In genomic region chr2:96505641-96506040, GRCm38 (mm10) we compare ENCODE assay signal across 6 mouse cellular contexts.
"Had no signal": no experiment of that assay in that cellular context is flagged by ENCODE, and none has a peak within 500 bp of the region (broad histone marks: within the 10 kb centered on the region; RNA-seq: fewer than 3 reads in every experiment).

No protein-coding gene starts in this region.

- DNase-seq: kidney, postnatal 10 days; kidney, postnatal 4 days; lung, adult 2 months; lung, postnatal 4 days; retina, postnatal 1 day; thymus, postnatal 4 days had no signal
